In the genomic region with DNA sequence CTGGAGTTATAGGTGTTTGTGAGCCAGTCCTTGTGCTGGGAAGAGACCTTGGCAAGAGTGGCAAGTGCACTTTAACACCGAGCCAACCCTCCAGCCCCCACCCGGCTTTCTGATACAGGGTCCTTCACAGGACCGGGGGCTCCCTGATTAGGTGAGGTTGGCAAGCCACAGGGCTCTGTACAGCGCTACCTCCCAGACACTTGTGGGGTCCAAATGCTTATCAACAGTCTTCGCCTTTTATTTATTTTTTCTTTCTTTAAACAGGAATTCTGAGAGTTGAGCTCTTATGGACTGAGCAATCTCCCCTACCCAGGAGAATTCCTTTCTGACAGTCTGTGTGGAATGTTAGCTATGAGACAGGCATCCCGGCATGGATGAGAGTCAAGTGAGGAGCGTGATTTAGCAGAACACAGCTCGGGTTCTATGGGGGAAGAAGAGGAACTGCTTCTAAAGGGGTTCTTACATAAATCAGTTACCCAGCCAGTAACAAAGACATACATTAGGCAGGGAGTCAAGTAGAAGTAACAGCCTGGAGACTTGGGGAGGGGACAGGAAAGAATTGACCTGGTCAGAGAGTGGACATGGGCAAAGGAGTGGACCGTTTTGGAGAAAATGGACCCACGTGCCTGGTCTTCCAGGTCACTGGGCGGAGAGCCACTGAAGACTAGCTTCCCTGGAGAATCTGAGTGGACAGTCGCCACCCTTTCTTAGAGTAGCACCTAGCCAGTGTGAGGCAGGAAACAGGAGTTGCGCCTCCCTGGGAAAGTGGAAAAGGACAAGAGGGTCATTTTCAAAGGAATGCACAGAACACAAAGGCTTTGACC, we compare ENCODE assay signal across 9 mouse cellular contexts.
A peak's percentile ranks its signal among the peaks of the same experiment; 100 is the strongest.
DNase-seq lines count a peak whose midpoint lies in the region; ATAC-seq and TF ChIP-seq lines count a peak whose summit lies in the region.
"Had no signal": no experiment of that assay in that cellular context is flagged by ENCODE, and none has a peak within 500 bp of the region (broad histone marks: within the 10 kb centered on the region; RNA-seq: fewer than 3 reads in every experiment).

No protein-coding gene starts in this region.

- peaks cover 22% of the 10 kb centered on the region for H3K4me1 ChIP-seq in neural tube, embryonic 15.5 days
- H3K4me1 ChIP-seq in heart, embryonic 14.5 days (ENCODE audit: control insufficient read depth in 2 of 2, insufficient read depth in 2 of 2, low read length in 2 of 2) = peaks cover 18 to 32% of the 10 kb centered on the region in 2 experiments
- peaks cover 12% of the 10 kb centered on the region for H3K4me1 ChIP-seq in limb, embryonic 14.5 days (ENCODE audit: control insufficient read depth, insufficient read depth, low read length)
- no peaks in the 10 kb centered on the region for H3K4me1 ChIP-seq in cerebellum, adult 2 months (ENCODE audit: control insufficient read depth, insufficient read depth, low read length)

- H3K27me3 ChIP-seq in neural tube, embryonic 15.5 days (replicated peaks) = no peaks in the 10 kb centered on the region
- no peaks in the 10 kb centered on the region for H3K27me3 ChIP-seq in heart, embryonic 14.5 days (ENCODE audit: control insufficient read depth, insufficient read depth, low read length)
- no peaks in the 10 kb centered on the region for H3K27me3 ChIP-seq in limb, embryonic 14.5 days (ENCODE audit: control insufficient read depth, insufficient read depth, low read length)
- no peaks in the 10 kb centered on the region for H3K27me3 ChIP-seq in cerebellum, adult 2 months (ENCODE audit: control insufficient read depth, insufficient read depth, low read length)
- H3K27me3 ChIP-seq: embryonic facial prominence, embryonic 15.5 days had no signal

- no peak for ATAC-seq in neural tube, embryonic 15.5 days (ENCODE audit: low FRiP score)
- ATAC-seq in heart, embryonic 14.5 days (ENCODE audit: insufficient number of reproducible peaks, insufficient read depth, low FRiP score, low read depth) = peak; percentile 62; the same call in 1 of the 2 replicates
- peak; percentile 30; the same call in 1 of the 2 replicates for ATAC-seq in limb, embryonic 14.5 days (ENCODE audit: low FRiP score, low read depth)

- no peak overlapping the region for H3K4me2 ChIP-seq in neural tube, embryonic 15.5 days
- peak overlapping the region; percentile 61 for H3K4me2 ChIP-seq in heart, embryonic 14.5 days (ENCODE audit: low read length)
- H3K4me2 ChIP-seq in limb, embryonic 14.5 days (replicated peaks; ENCODE audit: low read depth, low read length, severe bottlenecking) = no peak overlapping the region
- H3K4me2 ChIP-seq: embryonic facial prominence, embryonic 15.5 days had no signal

- no peak for TF ChIP-seq POLR2A in limb, embryonic 14.5 days (IDR thresholded peaks at IDR 0.05; ENCODE audit: borderline replicate concordance, extremely low read depth, insufficient read depth, insufficient read length)
- no peak for TF ChIP-seq POLR2A in cerebellum, adult 2 months (IDR thresholded peaks at IDR 0.05; ENCODE audit: borderline replicate concordance, insufficient read depth, low read length)

- no peaks in the 10 kb centered on the region for H3K9me3 ChIP-seq in neural tube, embryonic 15.5 days (replicated peaks)
- no peaks in the 10 kb centered on the region for H3K9me3 ChIP-seq in heart, embryonic 14.5 days (ENCODE audit: control insufficient read depth, low read length)
- H3K9me3 ChIP-seq in limb, embryonic 14.5 days (ENCODE audit: control insufficient read depth, low read length) = no peaks in the 10 kb centered on the region
- H3K9me3 ChIP-seq: embryonic facial prominence, embryonic 15.5 days had no signal

- no peaks in the 10 kb centered on the region for H3K36me3 ChIP-seq in neural tube, embryonic 15.5 days
- no peaks in the 10 kb centered on the region for H3K36me3 ChIP-seq in heart, embryonic 14.5 days (ENCODE audit: control insufficient read depth, insufficient read depth, low read length)
- no peaks in the 10 kb centered on the region for H3K36me3 ChIP-seq in limb, embryonic 14.5 days (ENCODE audit: control insufficient read depth, insufficient read depth, low read length)
- H3K36me3 ChIP-seq: embryonic facial prominence, embryonic 15.5 days had no signal

- no peak overlapping the region for H3K9ac ChIP-seq in neural tube, embryonic 15.5 days (replicated peaks)
- H3K9ac ChIP-seq in heart, embryonic 14.5 days (ENCODE audit: low read length) = peak overlapping the region; percentile 45; the same call in 1 of the 2 replicates
- no peak overlapping the region for H3K9ac ChIP-seq in limb, embryonic 14.5 days (ENCODE audit: low read depth, low read length, severe bottlenecking)
- H3K9ac ChIP-seq: embryonic facial prominence, embryonic 15.5 days had no signal

- H3K27ac ChIP-seq in neural tube, embryonic 15.5 days (replicated peaks) = no peak overlapping the region
- H3K27ac ChIP-seq in heart, embryonic 14.5 days (replicated peaks in 1 of 2; ENCODE audit: control insufficient read depth in 1 of 2, insufficient read depth in 1 of 2, low read depth in 2 of 2, low read length in 2 of 2) = peak overlapping the region; percentile 83 to 93
- H3K27ac ChIP-seq in limb, embryonic 14.5 days (replicated peaks; ENCODE audit: low read depth, low read length) = no peak overlapping the region
- no peak overlapping the region for H3K27ac ChIP-seq in cerebellum, adult 2 months (ENCODE audit: insufficient read depth, low read length)
- H3K27ac ChIP-seq: embryonic facial prominence, embryonic 15.5 days had no signal

- no peak for TF ChIP-seq CTCF in cerebellum, adult 2 months (IDR thresholded peaks at IDR 0.05; ENCODE audit: borderline replicate concordance, insufficient read depth, low read depth, low read length)

- no peak overlapping the region for H3K4me3 ChIP-seq in neural tube, embryonic 15.5 days (replicated peaks)
- H3K4me3 ChIP-seq in heart, embryonic 14.5 days (ENCODE audit: control insufficient read depth in 1 of 2, insufficient read depth in 1 of 2, low read depth in 1 of 2, low read length in 2 of 2) = 0 out of 4 replicates have a peak overlapping the region, but pooled peaks of 1 of the 2 experiments have one; percentile 6
- H3K4me3 ChIP-seq in limb, embryonic 14.5 days (replicated peaks; ENCODE audit: low read length) = no peak overlapping the region
- H3K4me3 ChIP-seq in cerebellum, adult 2 months (replicated peaks; ENCODE audit: insufficient read depth, low read depth, low read length) = no peak overlapping the region
- H3K4me3 ChIP-seq: embryonic facial prominence, embryonic 15.5 days had no signal

- peak; percentile 62 for DNase-seq in neural tube, embryonic 10.5 days (ENCODE audit: extremely low spot score, low spot score)
- peak; percentile 33 for DNase-seq in limb, embryonic 14.5 days (ENCODE audit: low spot score)
- no peak for DNase-seq in T-cell, adult 2 months (ENCODE audit: low spot score)
- no peak for DNase-seq in cerebellum, adult 8-10 months
- no peak for DNase-seq in cerebellum, adult 2 months
- DNase-seq: layer of hippocampus, adult 9-11 months had no signal

- WGBS in neural tube, embryonic 15.5 days = 11% methylated on average over 13 of the region's 13 CpGs
- WGBS in heart, embryonic 14.5 days = 9% methylated on average over 13 of the region's 13 CpGs
- WGBS in limb, embryonic 14.5 days = 45% methylated on average over 13 of the region's 13 CpGs
- WGBS in cerebellum, adult 2 months = 42% methylated on average over 13 of the region's 13 CpGs

Comparison
In these comparisons a context has a peak if more than half of its experiments do, and no peak if none do; other contexts are left out.
1. DNase-seq: peak in neural tube, embryonic 10.5 days (single experiment) and limb, embryonic 14.5 days (single experiment); none in T-cell, adult 2 months (single experiment), cerebellum, adult 8-10 months (single experiment) and cerebellum, adult 2 months (0 of 2).
2. H3K27ac ChIP-seq: peak in heart, embryonic 14.5 days (2 of 2); none in neural tube, embryonic 15.5 days (single experiment), limb, embryonic 14.5 days (single experiment) and cerebellum, adult 2 months (single experiment).